Mouse (Mus musculus): ENCODE results near the gene Ppa2. TPM values are rescaled to one million over a fixed set of nuclear protein-coding genes. Genes with fewer than 3 reads are reported as not detected.

Ppa2 gene
- total and polyA plus RNA-seq, 2 experiments from 2014 or later: 23.4 to 88.2 TPM

DNA sequence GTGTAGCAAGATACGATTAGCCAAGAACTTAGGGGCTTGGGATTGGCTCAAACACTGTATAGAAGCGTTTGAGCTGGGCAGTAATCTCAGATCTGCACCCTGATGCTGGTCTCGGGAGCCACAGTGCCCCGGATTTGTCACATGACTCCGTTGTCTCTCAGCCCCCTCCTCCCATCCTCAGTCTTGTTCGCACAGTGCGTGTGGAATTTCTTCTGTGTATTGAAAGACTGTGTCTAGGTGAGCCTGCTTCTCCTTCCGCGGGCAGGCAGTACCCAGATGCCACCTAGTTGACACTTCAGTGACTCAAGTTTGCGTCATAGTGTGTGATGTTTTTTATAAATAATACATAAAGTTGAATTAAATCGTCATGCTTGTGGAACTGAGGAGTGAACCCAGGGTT lies 71.6 kb downstream of the Ppa2 start:
- H3K27ac ChIP-seq: no peak overlapping the region
- H3K9me3 ChIP-seq (ENCODE audit: low read length): no peaks in the 10 kb centered on the region; the same call in 1 of the 2 replicates
- H3K27me3 ChIP-seq (ENCODE audit: insufficient read depth, low read length): no peaks in the 10 kb centered on the region
- H3K4me1 ChIP-seq (ENCODE audit: insufficient read depth, low read length): no peaks in the 10 kb centered on the region
- H3K9ac ChIP-seq (replicated peaks; ENCODE audit: low read length): no peak overlapping the region
- 76% methylated on average over 11 of the region's 11 CpGs for WGBS
- no peak overlapping the region for H3K4me2 ChIP-seq (ENCODE audit: low read depth, low read length)
- no peak for TF ChIP-seq CTCF (IDR thresholded peaks at IDR 0.05; ENCODE audit: low read depth)
- H3K36me3 ChIP-seq (ENCODE audit: insufficient read depth, low read length): no peaks in the 10 kb centered on the region
- H3K4me3 ChIP-seq (ENCODE audit: low read length): no peak overlapping the region
- DNase-seq (ENCODE audit: low spot score): no peak
- ATAC-seq: no peak

DNA sequence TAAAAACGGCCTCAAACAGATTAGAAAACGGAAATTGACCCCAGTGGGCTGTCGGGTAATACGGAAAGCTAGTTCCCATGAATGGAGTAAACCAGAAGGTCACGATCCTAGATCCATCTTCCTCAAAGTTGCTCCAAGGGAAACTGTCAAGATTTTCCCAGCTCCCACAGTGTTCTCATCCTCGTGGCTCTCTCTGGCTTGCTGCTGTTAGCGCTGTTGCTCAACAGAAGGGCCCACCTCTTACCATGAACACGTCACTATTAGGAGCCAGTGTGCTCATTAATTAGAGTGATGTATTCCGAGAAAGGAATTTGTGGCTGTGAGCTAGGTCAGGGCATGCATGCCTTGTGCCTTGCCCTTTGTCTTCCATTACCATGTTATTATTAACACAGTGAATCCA lies 72.2 kb downstream of the Ppa2 start:
- H3K9ac ChIP-seq (replicated peaks; ENCODE audit: low read length): no peak overlapping the region
- H3K4me3 ChIP-seq (ENCODE audit: low read length): no peak overlapping the region
- H3K4me1 ChIP-seq (ENCODE audit: insufficient read depth, low read length): no peaks in the 10 kb centered on the region
- H3K36me3 ChIP-seq (ENCODE audit: insufficient read depth, low read length): no peaks in the 10 kb centered on the region
- ATAC-seq (0 out of 2 replicates have a peak, but pooled peaks have one; percentile 55), DNase-seq (ENCODE audit: low spot score) (no peak)
- H3K4me2 ChIP-seq (ENCODE audit: low read depth, low read length): no peak overlapping the region
- WGBS: 56% methylated on average over 9 of the region's 9 CpGs
- H3K9me3 ChIP-seq (ENCODE audit: low read length): no peaks in the 10 kb centered on the region; the same call in 1 of the 2 replicates
- no peak for TF ChIP-seq CTCF (IDR thresholded peaks at IDR 0.05; ENCODE audit: low read depth)
- H3K27ac ChIP-seq: no peak overlapping the region
- no peaks in the 10 kb centered on the region for H3K27me3 ChIP-seq (ENCODE audit: insufficient read depth, low read length)

DNA sequence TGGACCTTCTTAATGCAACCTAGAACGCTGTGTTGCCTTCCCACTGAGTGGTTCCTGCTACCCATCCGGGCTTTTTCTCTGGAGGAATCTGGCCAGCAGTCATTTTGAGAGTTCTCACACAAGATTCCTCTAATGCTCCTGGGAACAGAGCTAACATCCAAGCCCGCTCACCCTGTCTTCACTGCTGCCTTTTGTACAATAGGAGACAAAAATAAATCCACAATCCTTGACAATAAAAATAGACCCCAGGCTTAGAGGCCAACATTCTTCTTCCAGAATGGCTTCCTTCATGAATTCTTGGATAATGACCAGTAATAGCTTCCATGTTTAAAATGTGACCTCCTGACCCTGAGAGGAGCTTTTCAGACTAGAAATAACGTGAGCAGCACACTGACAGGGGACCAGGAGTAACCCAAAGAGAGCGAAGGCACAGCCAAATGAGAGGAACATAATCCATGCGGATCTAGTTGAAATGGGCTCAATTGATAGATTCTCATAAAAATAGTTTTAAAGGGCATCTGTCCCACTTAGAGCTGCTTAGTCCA lies 74.3 kb downstream of the Ppa2 start:
- H3K4me1 ChIP-seq (ENCODE audit: insufficient read depth, low read length): no peaks in the 10 kb centered on the region
- no peaks in the 10 kb centered on the region for H3K36me3 ChIP-seq (ENCODE audit: insufficient read depth, low read length)
- no peak overlapping the region for H3K9ac ChIP-seq (replicated peaks; ENCODE audit: low read length)
- no peak overlapping the region for H3K4me2 ChIP-seq (ENCODE audit: low read depth, low read length)
- 71% methylated on average over 6 of the region's 6 CpGs for WGBS
- ATAC-seq: no peak
- no peak overlapping the region for H3K4me3 ChIP-seq (ENCODE audit: low read length)
- no peaks in the 10 kb centered on the region for H3K27me3 ChIP-seq (ENCODE audit: insufficient read depth, low read length)
- no peaks in the 10 kb centered on the region for H3K9me3 ChIP-seq (ENCODE audit: low read length)
- no peak overlapping the region for H3K27ac ChIP-seq
- TF ChIP-seq CTCF (IDR thresholded peaks at IDR 0.05; ENCODE audit: low read depth): no peak
- DNase-seq (ENCODE audit: low spot score): no peak

DNA sequence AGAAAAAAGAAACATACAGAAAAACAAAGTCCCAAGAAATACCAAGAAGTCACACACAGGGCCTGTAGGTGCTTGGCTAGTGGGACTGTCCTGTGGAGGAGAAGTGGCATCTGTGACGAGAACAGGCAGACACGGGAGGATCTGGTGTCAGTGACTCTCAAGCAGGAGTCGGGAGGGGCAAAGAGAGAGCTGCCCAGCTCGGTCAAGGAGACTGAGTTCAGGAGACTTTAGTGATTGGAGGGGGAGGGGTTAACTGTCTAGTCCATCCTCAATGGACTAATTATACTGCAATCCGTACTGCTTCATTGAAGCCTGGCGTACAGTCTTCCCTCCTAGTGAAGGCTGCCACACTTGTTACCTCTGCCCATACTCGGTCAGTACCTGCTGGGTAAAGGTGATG lies 77.4 kb downstream of the Ppa2 start:
- DNase-seq (ENCODE audit: low spot score) (no peak), ATAC-seq (no peak)
- Histone ChIP-seq H3K9ac (replicated peaks; ENCODE audit: low read length) (no peak overlapping the region), H3K4me1 (ENCODE audit: insufficient read depth, low read length) (no peaks in the 10 kb centered on the region), H3K4me2 (ENCODE audit: low read depth, low read length) (no peak overlapping the region), H3K9me3 (ENCODE audit: low read length) (no peaks in the 10 kb centered on the region), H3K36me3 (ENCODE audit: insufficient read depth, low read length) (no peaks in the 10 kb centered on the region), H3K27ac (no peak overlapping the region), H3K4me3 (ENCODE audit: low read length) (no peak overlapping the region), H3K27me3 (ENCODE audit: insufficient read depth, low read length) (no peaks in the 10 kb centered on the region)
- TF ChIP-seq CTCF (IDR thresholded peaks at IDR 0.05; ENCODE audit: low read depth): no peak
- 74% methylated on average over 7 of the region's 7 CpGs for WGBS

GRCm38 (mm10) chr3:133389803-133390387 lies 80.0 kb downstream of the Ppa2 start:
- H3K9ac ChIP-seq (replicated peaks; ENCODE audit: low read length): no peak overlapping the region
- TF ChIP-seq CTCF (IDR thresholded peaks at IDR 0.05; ENCODE audit: low read depth): no peak

GRCm38 (mm10) chr3:133394531-133394930 lies 84.6 kb downstream of the Ppa2 start:
- Histone ChIP-seq H3K4me3 (ENCODE audit: low read length) (no peak overlapping the region), H3K9me3 (ENCODE audit: low read length) (no peaks in the 10 kb centered on the region), H3K27me3 (ENCODE audit: insufficient read depth, low read length) (no peaks in the 10 kb centered on the region), H3K27ac (no peak overlapping the region), H3K4me1 (ENCODE audit: insufficient read depth, low read length) (no peaks in the 10 kb centered on the region), H3K4me2 (ENCODE audit: low read depth, low read length) (no peak overlapping the region), H3K36me3 (ENCODE audit: insufficient read depth, low read length) (no peaks in the 10 kb centered on the region), H3K9ac (replicated peaks; ENCODE audit: low read length) (no peak overlapping the region)
- ATAC-seq (no peak), DNase-seq (ENCODE audit: low spot score) (no peak)
- WGBS: 76% methylated on average over 2 of the region's 2 CpGs
- no peak for TF ChIP-seq CTCF (IDR thresholded peaks at IDR 0.05; ENCODE audit: low read depth)

More at GRCm38 (mm10) chr3:133389803-133390387, 80.0 kb downstream of the Ppa2 start:
- DNase-seq (ENCODE audit: low spot score) (no peak), ATAC-seq (no peak)
- no peak overlapping the region for H3K4me3 ChIP-seq (ENCODE audit: low read length)
- no peaks in the 10 kb centered on the region for H3K9me3 ChIP-seq (ENCODE audit: low read length)
- no peaks in the 10 kb centered on the region for H3K4me1 ChIP-seq (ENCODE audit: insufficient read depth, low read length)
- H3K36me3 ChIP-seq (ENCODE audit: insufficient read depth, low read length): no peaks in the 10 kb centered on the region
- WGBS: 95% methylated on average over 10 of the region's 10 CpGs
- no peaks in the 10 kb centered on the region for H3K27me3 ChIP-seq (ENCODE audit: insufficient read depth, low read length)
- no peak overlapping the region for H3K4me2 ChIP-seq (ENCODE audit: low read depth, low read length)
- H3K27ac ChIP-seq: no peak overlapping the region

- Histone ChIP-seq H3K27me3 (ENCODE audit: insufficient read depth, low read length) (no peaks in the 10 kb centered on the region), H3K4me2 (ENCODE audit: low read depth, low read length) (no peak overlapping the region), H3K4me3 (ENCODE audit: low read length) (no peak overlapping the region), H3K9me3 (ENCODE audit: low read length) (no peaks in the 10 kb centered on the region), H3K4me1 (ENCODE audit: insufficient read depth, low read length) (no peaks in the 10 kb centered on the region), H3K9ac (replicated peaks; ENCODE audit: low read length) (no peak overlapping the region), H3K27ac (no peak overlapping the region), H3K36me3 (ENCODE audit: insufficient read depth, low read length) (no peaks in the 10 kb centered on the region)
- 91% methylated on average over 4 of the region's 4 CpGs for WGBS
- no peak for TF ChIP-seq CTCF (IDR thresholded peaks at IDR 0.05; ENCODE audit: low read depth)
- ATAC-seq (no peak), DNase-seq (ENCODE audit: low spot score) (no peak)
Measured at GRCm38 (mm10) chr3:133403849-133404248, 93.9 kb downstream of the Ppa2 start.

Measured in hindbrain, postnatal 0 days (tissue).